Mouse (Mus musculus): Measurements from ENCODE around the gene Pafah2.

DNA sequence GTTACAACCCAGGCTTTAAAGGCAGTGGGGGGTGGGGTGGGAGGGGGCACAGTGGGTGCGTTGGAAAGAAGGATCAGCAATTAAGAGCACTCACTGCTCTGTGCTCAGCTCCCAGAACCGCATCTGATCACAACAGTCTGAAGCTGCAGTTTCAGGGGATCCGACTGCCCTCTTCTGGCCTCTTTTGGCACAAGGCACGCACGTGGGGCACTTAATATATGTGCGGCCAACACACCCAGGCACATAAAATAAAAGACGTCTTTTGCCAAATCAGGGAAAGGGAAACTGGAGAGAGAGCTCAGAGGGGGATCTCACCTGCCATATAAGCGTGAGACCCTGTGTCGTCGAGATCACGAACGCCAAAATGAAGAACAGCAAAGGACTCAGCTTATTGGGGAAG lies 3.1 kb upstream of the Pafah2 start:
- TF ChIP-seq CTCF (IDR thresholded peaks at IDR 0.05; ENCODE audit: low read depth) (peak; percentile 41; the same call in 1 of the 2 replicates), EP300 (IDR thresholded peaks at IDR 0.05; ENCODE audit: low read depth) (no peak)

All from liver, postnatal 0 days (tissue).